Mouse (Mus musculus): ENCODE data around the gene Barhl1.

The Barhl1 gene

DNA sequence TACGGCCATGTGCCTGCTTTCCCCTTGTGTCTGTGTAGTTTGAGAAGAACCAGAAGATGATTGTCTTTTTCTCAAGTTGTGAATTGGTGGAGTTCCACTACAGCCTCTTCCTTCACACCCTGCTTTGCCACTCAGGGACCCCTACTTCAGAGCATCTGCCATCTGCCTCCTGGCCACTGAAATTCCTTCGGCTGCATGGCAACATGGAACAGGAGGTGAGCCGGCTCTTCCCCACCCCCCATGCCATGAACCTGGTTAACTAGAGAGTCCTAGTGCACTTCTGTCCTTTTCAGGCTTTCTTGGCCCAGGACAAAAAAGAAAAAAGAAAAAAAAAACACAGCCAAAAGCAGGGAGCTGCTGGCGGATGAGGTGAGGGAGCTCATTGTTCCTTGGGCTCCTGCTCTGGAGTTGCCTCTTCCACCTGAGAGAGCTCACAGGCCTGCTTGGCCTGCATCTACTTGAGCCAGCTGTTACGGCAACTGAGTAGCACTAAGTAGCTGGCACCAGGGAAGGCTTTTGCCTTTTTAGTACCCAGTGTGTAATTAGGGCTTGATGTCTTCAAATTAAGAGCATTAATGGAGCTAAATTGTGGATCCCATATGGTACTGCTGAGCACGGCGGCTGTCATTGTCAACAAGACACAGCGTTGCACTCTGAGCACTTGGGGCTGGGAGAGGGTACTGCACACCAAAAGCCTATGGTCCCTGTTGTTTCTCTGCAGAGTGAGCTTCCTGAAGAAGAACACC lies 55.6 kb downstream of the Barhl1 start:
- DNase-seq (ENCODE audit: low spot score) = no peak

DNA sequence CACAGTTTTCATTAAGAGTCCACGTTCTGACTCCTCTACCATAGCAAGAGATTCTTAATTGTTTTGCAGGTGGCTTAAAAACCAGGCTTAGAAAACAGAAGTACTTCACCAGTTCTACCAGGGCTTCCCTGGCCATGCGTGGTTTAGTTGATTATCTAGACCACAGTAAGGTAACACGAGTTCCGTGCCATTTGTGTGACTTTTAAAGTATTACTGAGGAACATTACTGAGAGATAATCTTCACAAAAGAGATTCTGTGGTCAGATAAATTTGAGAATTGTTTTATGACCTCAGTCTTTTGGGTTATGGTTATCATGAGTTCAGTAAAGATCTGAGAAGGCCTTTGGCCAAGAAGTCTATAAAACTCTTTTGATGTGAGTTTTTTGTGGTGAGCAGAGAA lies 57.2 kb downstream of the Barhl1 start:
- DNase-seq (ENCODE audit: low spot score) = no peak

Data from urinary bladder, postnatal 14 days (tissue).